Mouse (Mus musculus): ENCODE measurements around the gene Rfx7. TPM values are rescaled to one million over a fixed set of nuclear protein-coding genes. Genes with fewer than 3 reads are reported as not detected.
A peak's percentile ranks its signal among the peaks of the same experiment; 100 is the strongest.

Rfx7 gene
- total and polyA plus RNA-seq, 2 experiments from 2014 or later = 10.8 to 44.8 TPM

- no peaks in the 10 kb centered on the region for H3K9me3 ChIP-seq (ENCODE audit: low read length)
- WGBS = 49% methylated on average over 4 of the region's 4 CpGs
These were observed 124.5 kb downstream of the Rfx7 start for GRCm38 (mm10) chr9:72656491-72656890.

GRCm38 (mm10) chr9:72656940-72657339 lies 124.9 kb downstream of the Rfx7 start:
- H3K36me3 ChIP-seq (ENCODE audit: insufficient read depth) = no peaks in the 10 kb centered on the region
- no peak overlapping the region for H3K4me3 ChIP-seq (ENCODE audit: low read depth, low read length)
- no peaks in the 10 kb centered on the region for H3K27me3 ChIP-seq (ENCODE audit: insufficient read depth, low read length)
- no peak overlapping the region for H3K9ac ChIP-seq
- no peak overlapping the region for H3K27ac ChIP-seq (ENCODE audit: low read depth, low read length)
- H3K4me1 ChIP-seq (ENCODE audit: insufficient read depth) = no peaks in the 10 kb centered on the region
- ATAC-seq (no peak), DNase-seq (no peak)
- 22% methylated on average over 3 of the region's 3 CpGs for WGBS
- H3K4me2 ChIP-seq (ENCODE audit: low read depth) = no peak overlapping the region
- TF ChIP-seq CTCF (IDR thresholded peaks at IDR 0.05; ENCODE audit: low read depth) = no peak
- H3K9me3 ChIP-seq (ENCODE audit: low read length) = no peaks in the 10 kb centered on the region

More at GRCm38 (mm10) chr9:72656491-72656890, 124.5 kb downstream of the Rfx7 start:
- Histone ChIP-seq H3K4me3 (ENCODE audit: low read depth, low read length) (no peak overlapping the region), H3K27ac (ENCODE audit: low read depth, low read length) (no peak overlapping the region), H3K4me2 (ENCODE audit: low read depth) (no peak overlapping the region), H3K27me3 (ENCODE audit: insufficient read depth, low read length) (no peaks in the 10 kb centered on the region), H3K4me1 (ENCODE audit: insufficient read depth) (no peaks in the 10 kb centered on the region), H3K36me3 (ENCODE audit: insufficient read depth) (no peaks in the 10 kb centered on the region), H3K9ac (no peak overlapping the region)
- no peak for ATAC-seq
- no peak for TF ChIP-seq CTCF (IDR thresholded peaks at IDR 0.05; ENCODE audit: low read depth)
- no peak for DNase-seq

- Histone ChIP-seq H3K27ac (ENCODE audit: low read depth, low read length) (no peak overlapping the region), H3K4me3 (ENCODE audit: low read depth, low read length) (no peak overlapping the region), H3K27me3 (ENCODE audit: insufficient read depth, low read length) (no peaks in the 10 kb centered on the region), H3K9ac (no peak overlapping the region), H3K4me2 (ENCODE audit: low read depth) (no peak overlapping the region), H3K36me3 (ENCODE audit: insufficient read depth) (no peaks in the 10 kb centered on the region), H3K4me1 (ENCODE audit: insufficient read depth) (no peaks in the 10 kb centered on the region), H3K9me3 (ENCODE audit: low read length) (no peaks in the 10 kb centered on the region)
- TF ChIP-seq CTCF (IDR thresholded peaks at IDR 0.05; ENCODE audit: low read depth) = no peak
- ATAC-seq = no peak
- 33% methylated on average over 1 of the region's 1 CpGs for WGBS
- no peak for DNase-seq
These were observed 125.7 kb downstream of the Rfx7 start for GRCm38 (mm10) chr9:72657694-72658093.

GRCm38 (mm10) chr9:72660139-72660538 lies 128.1 kb downstream of the Rfx7 start:
- 83% methylated on average over 4 of the region's 4 CpGs for WGBS
- H3K27me3 ChIP-seq (ENCODE audit: insufficient read depth, low read length) = no peaks in the 10 kb centered on the region
- no peak for ATAC-seq
- DNase-seq = no peak
- TF ChIP-seq CTCF (IDR thresholded peaks at IDR 0.05; ENCODE audit: low read depth) = no peak
- no peak overlapping the region for H3K4me3 ChIP-seq (ENCODE audit: low read depth, low read length)
- no peak overlapping the region for H3K9ac ChIP-seq
- no peak overlapping the region for H3K27ac ChIP-seq (ENCODE audit: low read depth, low read length)
- peaks cover 11% of the 10 kb centered on the region for H3K4me1 ChIP-seq (ENCODE audit: insufficient read depth)
- no peak overlapping the region for H3K4me2 ChIP-seq (ENCODE audit: low read depth)
- H3K9me3 ChIP-seq (ENCODE audit: low read length) = no peaks in the 10 kb centered on the region
- H3K36me3 ChIP-seq (ENCODE audit: insufficient read depth) = no peaks in the 10 kb centered on the region

- peak overlapping the region; percentile 100; the same call in 1 of the 2 replicates for H3K27ac ChIP-seq (ENCODE audit: low read depth, low read length)
- ATAC-seq (no peak), DNase-seq (no peak)
- no peak overlapping the region for H3K9ac ChIP-seq
- H3K4me1 ChIP-seq (ENCODE audit: insufficient read depth) = peaks cover 11% of the 10 kb centered on the region
- no peaks in the 10 kb centered on the region for H3K27me3 ChIP-seq (ENCODE audit: insufficient read depth, low read length)
- H3K4me3 ChIP-seq (ENCODE audit: low read depth, low read length) = no peak overlapping the region
- no peak for TF ChIP-seq CTCF (IDR thresholded peaks at IDR 0.05; ENCODE audit: low read depth)
- H3K9me3 ChIP-seq (ENCODE audit: low read length) = no peaks in the 10 kb centered on the region
- H3K4me2 ChIP-seq (ENCODE audit: low read depth) = no peak overlapping the region
- 44% methylated on average over 1 of the region's 1 CpGs for WGBS
- no peaks in the 10 kb centered on the region for H3K36me3 ChIP-seq (ENCODE audit: insufficient read depth)
These were observed 128.9 kb downstream of the Rfx7 start for GRCm38 (mm10) chr9:72660911-72661310.

GRCm38 (mm10) chr9:72661561-72661894 lies 129.5 kb downstream of the Rfx7 start:
- WGBS = under 1% methylated on average over 13 of the region's 13 CpGs
- ATAC-seq (no peak), DNase-seq (no peak)
- Histone ChIP-seq H3K4me1 (ENCODE audit: insufficient read depth) (peaks cover 11% of the 10 kb centered on the region), H3K9me3 (ENCODE audit: low read length) (no peaks in the 10 kb centered on the region), H3K4me2 (ENCODE audit: low read depth) (peak overlapping the region; percentile 69), H3K4me3 (ENCODE audit: low read depth, low read length) (peak overlapping the region; percentile 93), H3K9ac (peak overlapping the region; percentile 97), H3K27me3 (ENCODE audit: insufficient read depth, low read length) (no peaks in the 10 kb centered on the region), H3K27ac (ENCODE audit: low read depth, low read length) (peak overlapping the region; percentile 100), H3K36me3 (ENCODE audit: insufficient read depth) (no peaks in the 10 kb centered on the region; the same call in 1 of the 2 replicates)
- no peak for TF ChIP-seq CTCF (IDR thresholded peaks at IDR 0.05; ENCODE audit: low read depth)

- peaks cover 11% of the 10 kb centered on the region for H3K4me1 ChIP-seq (ENCODE audit: insufficient read depth)
- whole genome bisulfite sequencing = under 1% methylated on average over 70 of the region's 83 CpGs
- ATAC-seq = peak; percentile 90
- no peaks in the 10 kb centered on the region for H3K9me3 ChIP-seq (ENCODE audit: low read length)
- peaks cover 5% of the 10 kb centered on the region; the same call in 1 of the 2 replicates for H3K36me3 ChIP-seq (ENCODE audit: insufficient read depth)
- H3K27me3 ChIP-seq (ENCODE audit: insufficient read depth, low read length) = no peaks in the 10 kb centered on the region
- H3K27ac ChIP-seq (ENCODE audit: low read depth, low read length) = peak within 1 kb of the TSS; percentile 100
- peak; percentile 32 for TF ChIP-seq CTCF (IDR thresholded peaks at IDR 0.05; ENCODE audit: low read depth)
- peak within 1 kb of the TSS; percentile 69 for H3K4me2 ChIP-seq (ENCODE audit: low read depth)
- peak within 1 kb of the TSS; percentile 93 for H3K4me3 ChIP-seq (ENCODE audit: low read depth, low read length)
- peak; percentile 98 for DNase-seq
- peak within 1 kb of the TSS; percentile 97 for H3K9ac ChIP-seq
These were observed 130.0 kb downstream of the Rfx7 start, which contains the start of gene Nedd4 for GRCm38 (mm10) chr9:72661895-72662661. Nedd4 (plus strand) TSS chr9:72662346.

Data from forebrain, postnatal 0 days (tissue).